Mouse (Mus musculus) heart, embryonic 13.5 days (tissue): ENCODE measurements around the gene Lrrc32. TPM values are rescaled to one million over a fixed set of nuclear protein-coding genes. Genes with fewer than 3 reads are reported as not detected.

Source experiments
- ATAC-seq: fragments of 200-750 bp; cut with Nextera tagmentation; 2 replicates; pipeline ENCODE4 v1.8.0; 2017; ENCODE audit warnings: moderate TSS enrichment; ENCODE audit not compliant: insufficient number of reproducible peaks, low FRiP score, low TSS enrichment; ENCODE audit errors: extremely low read depth
- H3K27ac ChIP-seq: fragments of 300-500 bp; sonication (generic); replicated peaks from 2 replicates; pipeline ENCODE4 v1.5.1; 2015; ENCODE audit warnings: moderate library complexity, mild to moderate bottlenecking, inconsistent platforms
- H3K27me3 ChIP-seq: fragments of 300-500 bp; sonication (generic); replicated peaks from 2 replicates; pipeline ENCODE4 v1.6.1; 2015; ENCODE audit warnings: mild to moderate bottlenecking, inconsistent platforms
- H3K36me3 ChIP-seq: fragments of 300-500 bp; sonication (generic); 2 replicates; pipeline ENCODE4 v1.6.1; 2015; ENCODE audit warnings: mild to moderate bottlenecking, inconsistent platforms
- H3K4me1 ChIP-seq: fragments of 300-500 bp; sonication (generic); 2 replicates; pipeline ENCODE4 v1.6.1; 2015; ENCODE audit warnings: inconsistent platforms
- H3K4me2 ChIP-seq: fragments of 300-500 bp; sonication (generic); 2 replicates; pipeline ENCODE4 v1.6.1; 2015; ENCODE audit warnings: inconsistent platforms, mild to moderate bottlenecking, moderate library complexity
- H3K4me3 ChIP-seq: fragments of 300-500 bp; sonication (generic); 2 replicates; pipeline ENCODE4 v1.5.1; 2015; ENCODE audit warnings: moderate library complexity, mild to moderate bottlenecking, inconsistent platforms
- H3K9ac ChIP-seq: fragments of 300-500 bp; sonication (generic); 2 replicates; pipeline ENCODE4 v1.6.1; 2015; ENCODE audit warnings: inconsistent platforms, mild to moderate bottlenecking, moderate library complexity
- H3K9me3 ChIP-seq: fragments of 300-500 bp; sonication (generic); 2 replicates; pipeline ENCODE4 v1.6.1; 2016; ENCODE audit warnings: inconsistent platforms
- WGBS: fragments of 180-500 bp; shearing (Covaris S2); methylation state at CpG from one replicate; pipeline ENCODE4 v1.1.7; 2015; ENCODE audit warnings: mixed read lengths; 5-methylcytosine and 5-hydroxymethylcytosine counted together
- polyA plus RNA-seq: library from polyadenylated mRNA; unstranded; fragments of >200 nt; fragmentation: Nextera tagmentation; extraction: Ambion mirVana; gene quantifications from 2 replicates; pipeline ENCODE4 v1.2.1, GENCODE M21; 2015

The Lrrc32 gene
- polyA plus RNA-seq, 1 experiment from 2014 or later, result 6.0 TPM

- Histone ChIP-seq H3K27ac (no peak overlapping the region), H3K4me2 (peak overlapping the region; percentile 88), H3K4me1 (peaks cover 49% of the 10 kb centered on the region), H3K36me3 (no peaks in the 10 kb centered on the region), H3K9ac (no peak overlapping the region), H3K27me3 (peaks cover 26% of the 10 kb centered on the region), H3K9me3 (no peaks in the 10 kb centered on the region), H3K4me3 (no peak overlapping the region)
- ATAC-seq, result no peak
- 81% methylated on average over 13 of the region's 13 CpGs for WGBS
Observed at GRCm38 (mm10) chr7:98488398-98489130, 519 bp upstream of the Lrrc32 start.

DNA sequence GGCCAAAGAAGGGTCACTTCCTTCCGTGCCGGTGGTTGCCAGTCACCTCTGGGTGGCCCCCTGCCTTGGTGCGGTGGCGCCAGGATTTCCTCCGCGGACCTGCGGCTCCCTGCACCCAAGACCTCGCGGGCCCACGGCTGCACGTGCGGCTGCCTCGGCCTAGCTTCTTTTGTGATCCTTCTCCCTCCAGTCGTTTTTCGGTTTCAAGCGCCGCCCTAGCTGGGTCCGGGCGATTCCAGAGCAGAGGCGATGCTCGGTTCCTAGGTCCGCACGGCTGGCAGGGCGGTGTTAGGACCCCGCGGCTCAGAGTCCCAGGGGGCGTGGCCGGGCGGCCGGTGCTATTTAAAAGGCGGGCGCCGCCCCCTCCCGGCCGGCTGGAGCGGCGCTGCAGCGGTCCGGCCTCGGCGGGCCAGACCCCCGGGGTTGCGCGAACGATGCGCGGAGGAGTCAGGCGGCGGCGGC lies 571 bp downstream of the Lrrc32 start:
- H3K4me1 ChIP-seq, result peaks cover 58% of the 10 kb centered on the region
- H3K27me3 ChIP-seq, result peaks cover 26% of the 10 kb centered on the region
- WGBS, result under 1% methylated on average over 50 of the region's 50 CpGs

DNA sequence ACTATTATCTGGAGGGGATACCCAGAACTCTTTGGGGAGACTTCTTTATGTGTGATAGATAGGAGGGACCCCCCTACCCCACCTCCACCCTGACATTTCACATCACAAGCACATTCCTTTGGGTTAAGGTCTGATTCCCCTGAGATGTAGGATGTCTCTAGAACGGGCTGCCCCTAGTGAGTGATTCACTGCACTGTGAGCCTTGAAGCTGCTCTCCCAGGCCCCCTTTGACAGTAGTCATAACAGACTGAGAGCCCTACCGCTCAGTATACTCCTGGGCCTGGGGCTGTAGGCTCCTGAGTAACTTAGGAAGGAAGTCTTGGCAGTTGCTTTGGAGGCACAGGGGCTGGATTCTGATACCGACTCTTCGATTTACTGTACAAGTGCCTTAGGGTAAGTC lies 1.2 kb downstream of the Lrrc32 start:
- Histone ChIP-seq H3K4me2 (peak overlapping the region; percentile 88), H3K36me3 (no peaks in the 10 kb centered on the region), H3K9me3 (no peaks in the 10 kb centered on the region), H3K27ac (no peak overlapping the region), H3K9ac (peak overlapping the region; percentile 80), H3K27me3 (peaks cover 26% of the 10 kb centered on the region), H3K4me3 (peak overlapping the region; percentile 63), H3K4me1 (peaks cover 59% of the 10 kb centered on the region)
- WGBS, result 54% methylated on average over 4 of the region's 4 CpGs
- no peak for ATAC-seq

More for the DNA sequence above, 571 bp downstream of the Lrrc32 start:
- ATAC-seq, result peak; percentile 54
- H3K4me2 ChIP-seq, result peak overlapping the region; percentile 88
- H3K9ac ChIP-seq, result peak overlapping the region; percentile 80
- no peaks in the 10 kb centered on the region for H3K9me3 ChIP-seq
- H3K36me3 ChIP-seq, result no peaks in the 10 kb centered on the region
- no peak overlapping the region for H3K27ac ChIP-seq
- H3K4me3 ChIP-seq, result peak overlapping the region; percentile 63

GRCm38 (mm10) chr7:98490911-98491310 lies 1.8 kb downstream of the Lrrc32 start:
- no peak overlapping the region for H3K27ac ChIP-seq
- peak overlapping the region; percentile 80 for H3K9ac ChIP-seq
- 90% methylated on average over 6 of the region's 6 CpGs for WGBS
- H3K9me3 ChIP-seq, result no peaks in the 10 kb centered on the region
- no peaks in the 10 kb centered on the region for H3K36me3 ChIP-seq
- no peak for ATAC-seq
- H3K4me2 ChIP-seq, result peak overlapping the region; percentile 88
- H3K27me3 ChIP-seq, result peaks cover 30% of the 10 kb centered on the region
- peak overlapping the region; percentile 63 for H3K4me3 ChIP-seq
- H3K4me1 ChIP-seq, result peaks cover 55% of the 10 kb centered on the region

DNA sequence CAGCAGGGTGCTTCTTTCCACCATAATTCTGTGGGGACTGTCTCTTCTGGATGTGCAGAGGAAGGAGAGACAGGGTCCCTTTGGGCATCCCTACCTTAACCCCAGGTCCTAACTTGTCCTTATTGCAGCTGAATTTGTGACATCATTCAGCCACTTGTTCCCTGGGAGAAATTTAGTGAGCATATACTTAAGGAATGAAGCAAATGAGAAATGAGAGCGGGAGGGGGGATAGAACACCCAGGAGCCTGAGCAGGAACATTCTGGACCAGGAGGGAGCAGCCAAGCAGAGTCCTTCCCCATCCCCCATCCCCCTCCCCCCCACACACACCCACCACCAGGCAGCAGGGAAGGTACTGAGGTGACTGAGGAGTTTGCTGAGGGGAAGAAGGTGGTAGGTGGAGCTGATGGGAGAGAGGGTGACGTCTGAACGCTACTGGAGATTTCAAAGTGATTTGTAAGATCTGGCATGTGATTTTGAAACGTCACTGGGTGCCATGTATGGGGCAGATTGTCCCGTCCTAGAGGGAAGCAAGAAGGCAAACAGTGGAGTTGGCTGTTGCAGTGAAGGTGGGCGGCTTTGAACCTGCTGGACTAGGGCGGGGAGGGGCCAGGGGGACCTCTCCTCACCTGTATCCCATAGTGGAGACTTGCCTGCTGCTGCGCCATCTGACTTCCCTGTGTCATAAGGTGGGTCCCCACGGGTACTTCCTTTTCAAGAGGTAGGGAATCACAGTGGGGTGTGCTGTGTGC lies 2.5 kb downstream of the Lrrc32 start:
- peak overlapping the region; percentile 88 for H3K4me2 ChIP-seq
- peaks cover 32% of the 10 kb centered on the region for H3K27me3 ChIP-seq
- no peak overlapping the region for H3K27ac ChIP-seq
- WGBS, result 63% methylated on average over 9 of the region's 9 CpGs
- H3K36me3 ChIP-seq, result no peaks in the 10 kb centered on the region
- H3K9ac ChIP-seq, result 0 out of 2 replicates have a peak overlapping the region, but pooled peaks have one; percentile 11
- ATAC-seq, result no peak
- H3K9me3 ChIP-seq, result no peaks in the 10 kb centered on the region
- H3K4me1 ChIP-seq, result peaks cover 48% of the 10 kb centered on the region
- peak overlapping the region; percentile 63 for H3K4me3 ChIP-seq

- H3K4me3 ChIP-seq, result no peak overlapping the region
- H3K36me3 ChIP-seq, result no peaks in the 10 kb centered on the region
- no peaks in the 10 kb centered on the region for H3K9me3 ChIP-seq
- ATAC-seq, result no peak
- H3K9ac ChIP-seq, result 0 out of 2 replicates have a peak overlapping the region, but pooled peaks have one; percentile 11
- peaks cover 30% of the 10 kb centered on the region for H3K27me3 ChIP-seq
- H3K4me1 ChIP-seq, result peaks cover 47% of the 10 kb centered on the region
- WGBS, result 60% methylated on average over 5 of the region's 5 CpGs
- peak overlapping the region; percentile 88 for H3K4me2 ChIP-seq
- H3K27ac ChIP-seq, result no peak overlapping the region
Observed at GRCm38 (mm10) chr7:98492331-98492730, 3.2 kb downstream of the Lrrc32 start.

GRCm38 (mm10) chr7:98493307-98493706 lies 4.2 kb downstream of the Lrrc32 start:
- H3K27me3 ChIP-seq, result peaks cover 21% of the 10 kb centered on the region
- H3K36me3 ChIP-seq, result peaks cover 4% of the 10 kb centered on the region
- H3K27ac ChIP-seq, result no peak overlapping the region
- 31% methylated on average over 2 of the region's 2 CpGs for WGBS
- H3K4me3 ChIP-seq, result no peak overlapping the region
- H3K9ac ChIP-seq, result 0 out of 2 replicates have a peak overlapping the region, but pooled peaks have one; percentile 33
- peak overlapping the region; percentile 88; the same call in 1 of the 2 replicates for H3K4me2 ChIP-seq
- no peak for ATAC-seq
- peaks cover 47% of the 10 kb centered on the region for H3K4me1 ChIP-seq
- H3K9me3 ChIP-seq, result no peaks in the 10 kb centered on the region

GRCm38 (mm10) chr7:98493901-98494480 lies 4.9 kb downstream of the Lrrc32 start:
- Histone ChIP-seq H3K9me3 (no peaks in the 10 kb centered on the region), H3K9ac (0 out of 2 replicates have a peak overlapping the region, but pooled peaks have one; percentile 48), H3K27ac (no peak overlapping the region), H3K4me1 (peaks cover 45% of the 10 kb centered on the region), H3K36me3 (peaks cover 8% of the 10 kb centered on the region), H3K4me3 (no peak overlapping the region), H3K4me2 (no peak overlapping the region), H3K27me3 (peaks cover 14% of the 10 kb centered on the region)
- no peak for ATAC-seq
- 53% methylated on average over 18 of the region's 18 CpGs for WGBS

DNA sequence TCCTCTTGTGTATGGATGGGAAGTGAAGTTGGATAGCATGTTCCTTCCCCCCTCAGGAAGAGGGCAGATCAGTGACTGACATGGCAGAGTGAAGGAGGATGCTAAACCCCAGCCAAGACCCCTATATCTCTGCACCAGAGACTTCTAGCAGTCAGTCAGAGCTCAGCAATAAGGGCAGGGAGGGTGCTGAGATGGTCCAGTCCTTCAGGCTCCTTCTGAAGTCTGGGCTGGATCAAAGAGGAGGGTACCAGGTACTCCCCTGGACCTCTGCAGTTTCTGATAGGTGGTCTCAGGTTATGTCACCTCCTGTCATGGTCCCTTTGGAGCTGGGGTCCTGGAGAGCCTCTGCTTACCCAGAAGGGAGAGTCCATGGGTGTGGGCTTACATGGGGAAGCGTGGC lies 6.5 kb downstream of the Lrrc32 start:
- Histone ChIP-seq H3K9me3 (no peaks in the 10 kb centered on the region), H3K4me1 (peaks cover 50% of the 10 kb centered on the region), H3K27me3 (peaks cover 12% of the 10 kb centered on the region), H3K4me2 (no peak overlapping the region), H3K4me3 (no peak overlapping the region), H3K36me3 (peaks cover 10% of the 10 kb centered on the region), H3K9ac (no peak overlapping the region), H3K27ac (no peak overlapping the region)
- WGBS, result 88% methylated on average over 1 of the region's 1 CpGs
- ATAC-seq, result no peak

GRCm38 (mm10) chr7:98497451-98497850 lies 8.4 kb downstream of the Lrrc32 start:
- WGBS, result 45% methylated on average over 5 of the region's 5 CpGs
- Histone ChIP-seq H3K4me1 (peaks cover 43% of the 10 kb centered on the region), H3K4me3 (no peak overlapping the region), H3K36me3 (peaks cover 10% of the 10 kb centered on the region), H3K27me3 (peaks cover 5% of the 10 kb centered on the region; the same call in 1 of the 2 replicates), H3K9me3 (no peaks in the 10 kb centered on the region), H3K27ac (no peak overlapping the region), H3K9ac (no peak overlapping the region), H3K4me2 (no peak overlapping the region)
- no peak for ATAC-seq

GRCm38 (mm10) chr7:98498101-98498500 lies 9.0 kb downstream of the Lrrc32 start:
- no peak for ATAC-seq

More at GRCm38 (mm10) chr7:98498101-98498500, 9.0 kb downstream of the Lrrc32 start:
- Histone ChIP-seq H3K4me1 (peaks cover 43% of the 10 kb centered on the region), H3K9me3 (no peaks in the 10 kb centered on the region), H3K4me3 (no peak overlapping the region), H3K36me3 (peaks cover 10% of the 10 kb centered on the region), H3K4me2 (no peak overlapping the region), H3K27ac (no peak overlapping the region), H3K27me3 (peaks cover 5% of the 10 kb centered on the region; the same call in 1 of the 2 replicates), H3K9ac (no peak overlapping the region)
- 85% methylated on average over 12 of the region's 12 CpGs for WGBS
